Mouse (Mus musculus) E14TG2a.4 (cell line): ENCODE measurements around the gene Gm49425.

Source experiments
- CTCF ChIP-seq: conservative IDR thresholded peaks from 2 replicates; pipeline ENCODE4 v1.5.1; 2014; ENCODE audit warnings: low read length
- NANOG ChIP-seq: IDR thresholded peaks from 2 replicates; pipeline ENCODE4 v1.6.1; 2014; ENCODE audit warnings: borderline replicate concordance, low read length, mixed read lengths

GRCm38 (mm10) chr15:101472952-101473528, 44.0 kb downstream of the Gm49425 start, which contains the start of gene Krt86:
- TF ChIP-seq CTCF (no peak), NANOG (no peak)
